Mouse (Mus musculus) brain, embryonic 14.5 days (tissue): ENCODE measurements around the gene Gmppa.

ENCODE experiments used
- CTCF ChIP-seq: fragments of 200-500 bp; IDR thresholded peaks from 2 replicates; pipeline ENCODE4 v1.5.1; 2012; ENCODE audit warnings: inconsistent platforms, mild to moderate bottlenecking, moderate library complexity, borderline replicate concordance; ENCODE audit not compliant: insufficient read depth, insufficient read length; ENCODE audit errors: extremely low read depth
- POLR2A ChIP-seq: fragments of 200-500 bp; IDR thresholded peaks from 2 replicates; pipeline ENCODE4 v1.6.1; 2012; ENCODE audit warnings: mild to moderate bottlenecking, inconsistent platforms, borderline replicate concordance; ENCODE audit not compliant: poor library complexity, insufficient read depth, insufficient read length, severe bottlenecking; ENCODE audit errors: extremely low read depth

- TF ChIP-seq CTCF (no peak), POLR2A (peak; percentile 69)
Observed at GRCm38 (mm10) chr1:75478916-75479634, 43.3 kb downstream of the Gmppa start, which contains the start of the genes Chpf and Tmem198.
